ENCODE assay signal across 14 mouse cellular contexts in the genomic region with DNA sequence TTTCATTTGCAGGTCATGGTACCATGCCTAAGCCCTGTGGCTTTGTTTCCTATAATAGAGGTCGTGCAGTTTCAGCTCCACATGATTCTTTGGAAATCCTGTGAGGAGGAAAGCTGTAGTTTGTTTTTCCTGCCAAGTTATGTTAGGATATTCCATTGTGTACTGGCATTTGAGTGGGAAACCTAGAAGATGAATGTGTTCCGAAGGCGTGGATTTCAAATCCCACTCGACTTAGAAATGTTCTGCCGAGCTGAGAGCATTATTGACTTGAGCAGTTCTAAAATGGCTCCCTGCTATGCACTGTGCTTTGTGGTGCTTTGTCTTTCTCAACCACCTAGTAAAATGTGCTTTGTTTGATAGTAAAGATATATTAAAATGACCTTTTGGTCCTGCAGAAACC.
"Had no signal": no experiment of that assay in that cellular context is flagged by ENCODE, and none has a peak within 500 bp of the region (broad histone marks: within the 10 kb centered on the region; RNA-seq: fewer than 3 reads in every experiment).

No protein-coding gene starts in this region.

- H3K4me2 ChIP-seq: lung, embryonic 14.5 days; midbrain, embryonic 12.5 days; neural tube, embryonic 12.5 days; stomach, embryonic 15.5 days had no signal

- H3K4me1 ChIP-seq: midbrain, embryonic 12.5 days; neural tube, embryonic 12.5 days; stomach, embryonic 15.5 days had no signal

- ATAC-seq: midbrain, embryonic 16.5 days had no signal

- H3K9me3 ChIP-seq: midbrain, embryonic 10.5 days; midbrain, embryonic 12.5 days; neural tube, embryonic 12.5 days; stomach, embryonic 15.5 days had no signal

- H3K36me3 ChIP-seq: midbrain, embryonic 10.5 days; midbrain, embryonic 12.5 days; neural tube, embryonic 12.5 days; stomach, embryonic 15.5 days had no signal

- H3K4me3 ChIP-seq: midbrain, embryonic 10.5 days; midbrain, embryonic 12.5 days; neural tube, embryonic 12.5 days; stomach, embryonic 15.5 days had no signal

- H3K9ac ChIP-seq: lung, embryonic 14.5 days; midbrain, embryonic 12.5 days; neural tube, embryonic 12.5 days; stomach, embryonic 15.5 days had no signal

- DNase-seq: lung, adult 18-20 months; lung, embryonic 14.5 days; lung, postnatal 10 days; lung, postnatal 4 days; midbrain, embryonic 14.5 days; thymus, adult 2 months; thymus, postnatal 25 days; thymus, postnatal 4 days had no signal

- H3K27ac ChIP-seq: midbrain, embryonic 10.5 days; midbrain, embryonic 12.5 days; neural tube, embryonic 12.5 days; stomach, embryonic 15.5 days; stomach, postnatal 0 days had no signal

- H3K27me3 ChIP-seq: midbrain, embryonic 12.5 days; neural tube, embryonic 12.5 days; stomach, embryonic 15.5 days had no signal
